Mouse (Mus musculus) ES-E14 (cell line): ENCODE results near the gene Wipf2. TPM values are rescaled to one million over a fixed set of nuclear protein-coding genes. Genes with fewer than 3 reads are reported as not detected.
"Not testable (repeated sequence)": the region's sequence is repeated elsewhere in the genome, so short reads cannot be mapped to it uniquely, and the experiment has no call there.

Source experiments
- DNase-seq: peaks from one replicate; pipeline ENCODE4 v3.0.0-alpha.2; 2013; ENCODE audit warnings: low read depth, low spot score
- H3K27ac ChIP-seq: 2 replicates; pipeline ENCODE4 v1.5.1; 2012; ENCODE audit warnings: low read depth, mild to moderate bottlenecking, low read length, moderate library complexity, mixed read lengths; ENCODE audit not compliant: poor library complexity, insufficient read depth, severe bottlenecking
- H3K36me3 ChIP-seq: 2 replicates; pipeline ENCODE4 v1.6.1; 2012; ENCODE audit warnings: mild to moderate bottlenecking, low read length, moderate library complexity, mixed read lengths; ENCODE audit not compliant: control insufficient read depth, poor library complexity, insufficient read depth, severe bottlenecking
- H3K4me1 ChIP-seq, 2 experiments: fragments of 150-350 bp in 1 of 2; sonication (generic) in 1 of 2; 2 replicates each; pipeline ENCODE4 v1.6.1; 2012; ENCODE audit warnings: low read length in 2 of 2, mild to moderate bottlenecking in 1 of 2, mixed read lengths in 1 of 2; ENCODE audit not compliant: control insufficient read depth in 2 of 2, insufficient read depth in 2 of 2, poor library complexity in 1 of 2
- H3K4me3 ChIP-seq, 2 experiments: fragments of 150-350 bp in 1 of 2; sonication (generic) in 1 of 2; 2 replicates each; pipeline ENCODE4 v1.5.1; 2012; ENCODE audit warnings: low read length in 2 of 2, low read depth in 1 of 2, mild to moderate bottlenecking in 1 of 2, mixed read lengths in 1 of 2; ENCODE audit not compliant: insufficient read depth in 1 of 2, poor library complexity in 1 of 2, severe bottlenecking in 1 of 2
- H3K9ac ChIP-seq: 2 replicates; pipeline ENCODE4 v1.6.1; 2012; ENCODE audit warnings: low read depth, mild to moderate bottlenecking, low read length, mixed read lengths; ENCODE audit not compliant: poor library complexity, insufficient read depth, severe bottlenecking
- H3K9me3 ChIP-seq: fragments of 150-350 bp; sonication (generic); 2 replicates; pipeline ENCODE4 v1.6.1; 2012; ENCODE audit warnings: low read depth, mild to moderate bottlenecking, low read length; ENCODE audit not compliant: control insufficient read depth, insufficient read depth
- CHD2 ChIP-seq: IDR thresholded peaks from 2 replicates; pipeline ENCODE4 v1.6.1; 2014; ENCODE audit warnings: mild to moderate bottlenecking, low read depth, low read length, inconsistent platforms
- HCFC1 ChIP-seq: IDR thresholded peaks from 2 replicates; pipeline ENCODE4 v1.6.1; 2012; ENCODE audit warnings: low read length, inconsistent platforms, borderline replicate concordance; ENCODE audit not compliant: insufficient read depth
- MAFK ChIP-seq: IDR thresholded peaks from 2 replicates; pipeline ENCODE4 v1.6.1; 2014; ENCODE audit warnings: mild to moderate bottlenecking, low read depth, low read length, inconsistent platforms; ENCODE audit not compliant: insufficient read depth
- ZC3H11A ChIP-seq: IDR thresholded peaks from 2 replicates; pipeline ENCODE4 v1.6.1; 2012; ENCODE audit warnings: low read depth, mild to moderate bottlenecking, inconsistent platforms, low read length, borderline replicate concordance
- ZNF384 ChIP-seq: IDR thresholded peaks from 2 replicates; pipeline ENCODE4 v1.6.1; 2012; ENCODE audit warnings: low read depth, low read length, inconsistent platforms
- in situ Hi-C, 2 experiments: fragments of 600-800 bp; cut with MboI; formaldehyde crosslinking; loops; one replicate each; pipeline ENCODE4 v1.15.1; 2025; ENCODE audit warnings: low sequenced_read_pairs in 2 of 2, inconsistent platforms in 1 of 2; ENCODE audit not compliant: unreplicated experiment in 2 of 2
- total RNA-seq: library from RNA; depleted of rRNA; stranded (reverse); fragments of 300-350 nt; gene quantifications from 2 replicates; pipeline ENCODE4 v1.2.3, GENCODE M21; 2012

The Wipf2 gene
- total RNA-seq, 1 experiment: 5.8 TPM

- Histone ChIP-seq H3K27ac (no peak overlapping the region), H3K4me3 (no peak overlapping the region; a peak in 1 of 4 replicates), H3K36me3 (no peaks in the 10 kb centered on the region), H3K9me3 (no peaks in the 10 kb centered on the region), H3K4me1 (peaks cover 5 to 42% of the 10 kb centered on the region in 2 experiments; a peak in 3 of 4 replicates), H3K9ac (no peak overlapping the region)
- in situ Hi-C loops: no loop called here
- no peak for TF ChIP-seq CHD2
- TF ChIP-seq MAFK: no peak
- TF ChIP-seq ZNF384: no peak
- no peak for TF ChIP-seq HCFC1
- no peak for TF ChIP-seq ZC3H11A
- DNase-seq: no peak
Observed at GRCm38 (mm10) chr11:98932293-98933091, 69.1 kb downstream of the Wipf2 start.

- H3K4me1 ChIP-seq: peaks cover 5 to 39% of the 10 kb centered on the region in 2 experiments; a peak in 2 of 4 replicates
- in situ Hi-C loops: no loop called here
- no peak overlapping the region for H3K27ac ChIP-seq
- H3K9me3 ChIP-seq: no peaks in the 10 kb centered on the region
- no peaks in the 10 kb centered on the region for H3K36me3 ChIP-seq
- no peak overlapping the region for H3K9ac ChIP-seq
- TF ChIP-seq CHD2: no peak
- no peak for TF ChIP-seq HCFC1
- TF ChIP-seq ZNF384: no peak
- no peak for TF ChIP-seq MAFK
- TF ChIP-seq ZC3H11A: no peak
- no peak overlapping the region; a peak in 1 of 4 replicates for H3K4me3 ChIP-seq
- DNase-seq: no peak
Observed at GRCm38 (mm10) chr11:98933151-98933550, 69.7 kb downstream of the Wipf2 start.

GRCm38 (mm10) chr11:98933847-98934246, 70.4 kb downstream of the Wipf2 start:
- H3K27ac ChIP-seq, H3K9ac ChIP-seq, in situ Hi-C loops: not testable (repeated sequence)

GRCm38 (mm10) chr11:98934367-98934766, 70.9 kb downstream of the Wipf2 start:
- Histone ChIP-seq H3K27ac (no peak overlapping the region), H3K4me3 (no peak overlapping the region), H3K36me3 (no peaks in the 10 kb centered on the region), H3K9me3 (no peaks in the 10 kb centered on the region), H3K4me1 (peaks cover 8 to 39% of the 10 kb centered on the region in 2 experiments), H3K9ac (no peak overlapping the region)
- DNase-seq: no peak
- in situ Hi-C loops: no loop called here
- TF ChIP-seq MAFK (no peak), HCFC1 (no peak), ZC3H11A (no peak), ZNF384 (no peak), CHD2 (no peak)

More at GRCm38 (mm10) chr11:98933847-98934246, 70.4 kb downstream of the Wipf2 start:
- peaks cover 6 to 36% of the 10 kb centered on the region in 2 experiments for H3K4me1 ChIP-seq
- H3K4me3 ChIP-seq, H3K36me3 ChIP-seq, H3K9me3 ChIP-seq, DNase-seq: not testable (repeated sequence)

- Histone ChIP-seq H3K27ac (no peak overlapping the region), H3K4me3 (no peak overlapping the region), H3K36me3 (no peaks in the 10 kb centered on the region), H3K9ac (no peak overlapping the region), H3K9me3 (no peaks in the 10 kb centered on the region), H3K4me1 (peaks cover 8 to 43% of the 10 kb centered on the region in 2 experiments)
- DNase-seq: no peak
- TF ChIP-seq ZC3H11A: no peak
- in situ Hi-C loops: no loop called here
Observed at GRCm38 (mm10) chr11:98935123-98935522, 71.7 kb downstream of the Wipf2 start.
